Mouse (Mus musculus) CH12.LX (cell line): ENCODE data around the gene Meox2. TPM values are rescaled to one million over a fixed set of nuclear protein-coding genes. Genes with fewer than 3 reads are reported as not detected.
A peak's percentile ranks its signal among the peaks of the same experiment; 100 is the strongest.

Experiments
- DNase-seq: peaks from one replicate; pipeline ENCODE4 v3.0.0-alpha.2; 2013; ENCODE audit errors: extremely low read depth
- H3K27ac ChIP-seq: 2 replicates; pipeline ENCODE4 v1.5.1; 2012; ENCODE audit warnings: low read depth, mild to moderate bottlenecking, control low read depth, moderate library complexity; ENCODE audit not compliant: insufficient read depth
- H3K27me3 ChIP-seq: replicated peaks from 2 replicates; pipeline ENCODE3; 2012; ENCODE audit warnings: inconsistent platforms
- H3K36me3 ChIP-seq, 2 experiments: replicated peaks in 1 of 2; 2 replicates each; pipeline versions ENCODE3 to v1.6.1; 2012; ENCODE audit warnings: inconsistent platforms in 1 of 2, low read length in 1 of 2, mild to moderate bottlenecking in 1 of 2, mixed read lengths in 1 of 2, moderate library complexity in 1 of 2; ENCODE audit not compliant: control insufficient read depth in 1 of 2, insufficient read depth in 1 of 2
- H3K4me1 ChIP-seq, 2 experiments: 2 replicates each; pipeline ENCODE4 v1.6.1; 2012; ENCODE audit warnings: inconsistent platforms in 1 of 2, moderate library complexity in 1 of 2; ENCODE audit not compliant: insufficient read depth in 2 of 2, control insufficient read depth in 1 of 2
- H3K4me2 ChIP-seq: 2 replicates; pipeline ENCODE4 v1.6.1; 2012; ENCODE audit warnings: low read depth, mild to moderate bottlenecking, control low read depth; ENCODE audit not compliant: poor library complexity, insufficient read depth, severe bottlenecking
- H3K4me3 ChIP-seq, 3 experiments: fragments of 150-350 bp in 1 of 3; sonication (generic) in 1 of 3; replicated peaks in 1 of 3; 2 replicates each; pipeline versions ENCODE3 to v1.5.1; 2011 to 2012; ENCODE audit warnings: low read depth in 2 of 3, low read length in 2 of 3, mild to moderate bottlenecking in 2 of 3, moderate library complexity in 2 of 3, control low read depth in 1 of 3, improper control_type of control experiment in 1 of 3, inconsistent platforms in 1 of 3, mixed read lengths in 1 of 3; ENCODE audit not compliant: poor library complexity in 1 of 3
- H3K79me2 ChIP-seq: replicated peaks from 2 replicates; pipeline ENCODE4 v1.6.1; 2012; ENCODE audit warnings: mild to moderate bottlenecking, moderate library complexity; ENCODE audit not compliant: control insufficient read depth, poor library complexity, insufficient read depth, severe bottlenecking; ENCODE audit errors: extremely low read depth
- H3K9ac ChIP-seq: 2 replicates; pipeline ENCODE4 v1.6.1; 2012; ENCODE audit warnings: low read depth, mild to moderate bottlenecking, control low read depth, moderate library complexity; ENCODE audit not compliant: insufficient read depth
- H3K9me3 ChIP-seq: replicated peaks from 2 replicates; pipeline ENCODE3; 2012; ENCODE audit warnings: low read length, inconsistent platforms, mixed read lengths
- CHD2 ChIP-seq: IDR thresholded peaks from 2 replicates; pipeline ENCODE4 v1.6.1; 2011; ENCODE audit warnings: low read length, improper control_type of control experiment
- E2F4 ChIP-seq: IDR thresholded peaks from 2 replicates; pipeline ENCODE4 v1.6.1; 2011; ENCODE audit warnings: low read depth, low read length, improper control_type of control experiment; ENCODE audit not compliant: insufficient replicate concordance
- ETS1 ChIP-seq: conservative IDR thresholded peaks from 2 replicates; pipeline ENCODE4 v1.6.1; 2012; ENCODE audit warnings: low read depth, mild to moderate bottlenecking, inconsistent platforms, low read length, improper control_type of control experiment, moderate library complexity
- JUND ChIP-seq: conservative IDR thresholded peaks from 2 replicates; pipeline ENCODE4 v1.6.1; 2011; ENCODE audit warnings: low read depth, low read length, improper control_type of control experiment
- MAFK ChIP-seq: IDR thresholded peaks from 2 replicates; pipeline ENCODE4 v1.6.1; 2011; ENCODE audit warnings: low read length, improper control_type of control experiment; ENCODE audit not compliant: insufficient replicate concordance
- MAX ChIP-seq: IDR thresholded peaks from 2 replicates; pipeline ENCODE4 v1.6.1; 2011; ENCODE audit warnings: low read length, improper control_type of control experiment
- MXI1 ChIP-seq: IDR thresholded peaks from 2 replicates; pipeline ENCODE4 v1.6.1; 2011; ENCODE audit warnings: mild to moderate bottlenecking, low read depth, low read length, improper control_type of control experiment
- NELFE ChIP-seq: IDR thresholded peaks from 2 replicates; pipeline ENCODE4 v1.6.1; 2011; ENCODE audit warnings: low read depth, low read length, improper control_type of control experiment
- NRF1 ChIP-seq: IDR thresholded peaks from 2 replicates; pipeline ENCODE4 v1.6.1; 2014; ENCODE audit warnings: low read depth, mild to moderate bottlenecking, inconsistent platforms, low read length, improper control_type of control experiment, moderate library complexity
- PAX5 ChIP-seq: IDR thresholded peaks from 2 replicates; pipeline ENCODE4 v1.6.1; 2012; ENCODE audit warnings: low read length, inconsistent platforms, mixed read lengths
- RCOR1 ChIP-seq: conservative IDR thresholded peaks from 2 replicates; pipeline ENCODE4 v1.6.1; 2012; ENCODE audit warnings: low read depth, mild to moderate bottlenecking, inconsistent platforms, low read length, improper control_type of control experiment
- SIN3A ChIP-seq: IDR thresholded peaks from 2 replicates; pipeline ENCODE4 v1.6.1; 2012; ENCODE audit warnings: low read length, improper control_type of control experiment, inconsistent platforms
- UBTF ChIP-seq: IDR thresholded peaks from 2 replicates; pipeline ENCODE4 v1.6.1; 2012; ENCODE audit warnings: low read depth, mild to moderate bottlenecking, inconsistent platforms, low read length, improper control_type of control experiment, moderate library complexity
- USF1 ChIP-seq: IDR thresholded peaks from 2 replicates; pipeline ENCODE4 v1.6.1; 2014; ENCODE audit warnings: low read depth, mild to moderate bottlenecking, inconsistent platforms, low read length, improper control_type of control experiment
- USF2 ChIP-seq: conservative IDR thresholded peaks from 2 replicates; pipeline ENCODE4 v1.6.1; 2011; ENCODE audit warnings: low read depth, low read length, improper control_type of control experiment
- dilution Hi-C: fragments of 300-500 bp; cut with MboI; formaldehyde crosslinking; loops from 2 replicates; pipeline ENCODE4 v1.14.3; 2020; ENCODE audit warnings: low sequenced_read_pairs; ENCODE audit not compliant: extremely low pct_unique_long_range_greater_than_20kb, extremely low pct_ligation_motif_present
- in situ Hi-C: fragments of 300-500 bp; cut with MboI; formaldehyde crosslinking; loops from 3 replicates; pipeline ENCODE4 v1.14.3; 2019; ENCODE audit warnings: low sequenced_read_pairs, low pct_ligation_motif_present, low pct_unique_long_range_greater_than_20kb, mixed read lengths
- polyA plus RNA-seq: library from polyadenylated mRNA; unstranded; fragments of >175 nt; gene quantifications from 2 replicates; pipeline ENCODE4 v1.2.1, GENCODE M21; 2012; ENCODE audit warnings: low read depth; ENCODE audit not compliant: insufficient read length
- total RNA-seq, 2 experiments: library from RNA; depleted of rRNA; stranded (reverse); fragments of 300-350 nt in 1 of 2; fragments of >200 nt in 1 of 2; gene quantifications; 2 replicates each; pipeline ENCODE4 v1.2.3; 2012 to 2014

Meox2 gene
- total and polyA plus RNA-seq, 3 experiments, result not detected

DNA sequence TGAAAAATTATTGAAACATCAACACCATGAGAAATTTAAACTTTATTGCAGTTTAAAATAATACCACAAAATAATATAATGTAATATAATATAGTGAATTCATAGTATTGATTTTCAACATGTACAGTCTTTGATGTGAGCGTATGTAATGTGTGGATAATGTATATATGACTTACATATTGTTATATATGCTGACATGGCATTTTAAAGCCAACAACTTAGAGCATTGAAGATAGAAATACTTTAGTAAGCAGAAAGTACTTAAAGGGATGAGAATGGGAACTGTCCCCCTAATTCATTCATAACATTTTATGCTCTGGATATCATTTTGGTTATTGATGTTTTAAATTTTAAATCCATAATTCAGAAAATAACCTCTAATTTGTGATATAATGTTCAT is 35.5 kb downstream of the Meox2 start:
- no peaks in the 10 kb centered on the region for H3K27me3 ChIP-seq
- dilution Hi-C loops, result no loop called here
- no peaks in the 10 kb centered on the region for H3K36me3 ChIP-seq
- no peak overlapping the region for H3K4me2 ChIP-seq
- no peak overlapping the region for H3K9ac ChIP-seq
- H3K27ac ChIP-seq, result no peak overlapping the region
- no peaks in the 10 kb centered on the region for H3K79me2 ChIP-seq
- H3K4me1 ChIP-seq, result no peaks in the 10 kb centered on the region
- no peaks in the 10 kb centered on the region for H3K9me3 ChIP-seq
- in situ Hi-C loops, result no loop called here
- TF ChIP-seq MAFK (peak; percentile 56; the same call in 1 of the 2 replicates), JUND (no peak)
- no peak for DNase-seq
- H3K4me3 ChIP-seq, result no peak overlapping the region

DNA sequence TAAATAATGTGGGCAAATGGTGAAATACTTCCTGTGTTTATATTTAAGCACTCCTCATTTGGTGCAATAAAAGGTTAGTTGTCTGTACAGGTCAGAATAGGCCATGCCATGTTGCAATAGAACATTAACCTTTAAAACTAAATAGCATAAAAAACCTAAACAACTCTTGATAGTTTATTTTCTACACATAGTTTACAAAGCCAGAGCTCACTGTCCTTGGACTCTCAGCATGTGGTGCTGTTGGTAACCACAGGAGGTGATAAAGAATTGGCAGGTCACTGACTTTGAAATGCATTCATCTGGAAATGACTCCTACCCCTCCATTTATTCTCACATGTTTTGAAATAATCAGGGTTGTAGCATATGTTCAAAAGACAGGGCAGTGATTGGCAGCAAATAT is 59.4 kb downstream of the Meox2 start:
- H3K9me3 ChIP-seq, result no peaks in the 10 kb centered on the region
- H3K79me2 ChIP-seq, result no peaks in the 10 kb centered on the region
- H3K36me3 ChIP-seq, result no peaks in the 10 kb centered on the region
- no peak overlapping the region for H3K4me2 ChIP-seq
- dilution Hi-C loops (no loop called here), in situ Hi-C loops (no loop called here)
- no peak overlapping the region for H3K4me3 ChIP-seq
- H3K27me3 ChIP-seq, result no peaks in the 10 kb centered on the region
- H3K9ac ChIP-seq, result no peak overlapping the region
- H3K27ac ChIP-seq, result no peak overlapping the region
- no peak for DNase-seq
- no peak for TF ChIP-seq SIN3A
- H3K4me1 ChIP-seq, result peaks cover 0 to 3% of the 10 kb centered on the region in 2 experiments; a peak in 1 of 4 replicates

DNA sequence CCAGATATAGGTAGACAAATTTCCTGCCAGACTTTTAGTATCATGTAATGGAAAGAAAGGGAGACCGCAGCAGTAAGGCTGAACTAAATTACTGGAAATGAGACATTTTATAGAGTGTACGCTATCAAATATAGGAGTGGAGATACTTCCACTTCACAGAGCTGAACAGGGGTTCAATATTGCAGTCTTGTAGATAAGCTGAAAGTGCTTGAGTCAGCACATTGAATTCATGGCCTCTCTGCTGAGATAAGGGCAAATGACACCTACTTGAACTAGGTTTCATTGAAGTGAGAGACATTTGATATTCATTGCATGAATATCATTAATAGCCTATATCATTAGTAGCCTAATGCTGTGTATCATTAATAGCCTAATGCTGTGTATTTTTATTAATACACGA is 65.0 kb downstream of the Meox2 start:
- dilution Hi-C loops (no loop called here), in situ Hi-C loops (no loop called here)
- Histone ChIP-seq H3K4me2 (no peak overlapping the region), H3K27ac (no peak overlapping the region), H3K9me3 (no peaks in the 10 kb centered on the region), H3K4me3 (no peak overlapping the region), H3K36me3 (no peaks in the 10 kb centered on the region), H3K27me3 (no peaks in the 10 kb centered on the region), H3K9ac (no peak overlapping the region), H3K79me2 (no peaks in the 10 kb centered on the region), H3K4me1 (peaks cover 0 to under 1% of the 10 kb centered on the region in 2 experiments; a peak in 1 of 4 replicates)
- no peak for TF ChIP-seq NELFE
- TF ChIP-seq CHD2, result no peak
- TF ChIP-seq E2F4, result no peak
- no peak for TF ChIP-seq RCOR1
- TF ChIP-seq MXI1, result no peak
- TF ChIP-seq ETS1, result no peak
- no peak for TF ChIP-seq PAX5
- no peak for TF ChIP-seq SIN3A
- TF ChIP-seq MAX, result no peak
- no peak for TF ChIP-seq USF2
- TF ChIP-seq NRF1, result no peak
- no peak for TF ChIP-seq UBTF
- TF ChIP-seq USF1, result no peak
- no peak for DNase-seq
